8 mouse cellular contexts compared by ENCODE assay signal in genomic region chr7:19405417-19405816, GRCm38 (mm10). TPM values are rescaled to one million over a fixed set of nuclear protein-coding genes. Genes with fewer than 3 reads are reported as not detected.
DNase-seq lines count a peak whose midpoint lies in the region; ATAC-seq and TF ChIP-seq lines count a peak whose summit lies in the region.

No protein-coding gene starts in this region.

- peak; percentile 73 for DNase-seq in G1E (ENCODE audit: low spot score)
- peak; percentile 63 to 84 for DNase-seq in cerebellum, adult 2 months
- peak; percentile 90 for DNase-seq in forebrain, postnatal 0 days
- DNase-seq in layer of hippocampus, adult 2 months (ENCODE audit: low spot score in 2 of 2): peak in 1 of 2 experiments; percentile 89
- DNase-seq in lung, postnatal 10 days: peak; percentile 88
- DNase-seq in retina, embryonic 14.5 days (ENCODE audit: low spot score): peak; percentile 93
- peak; percentile 93 for DNase-seq in thymus, postnatal 4 days

- no peaks in the 10 kb centered on the region for H3K36me3 ChIP-seq in G1E (replicated peaks)
- H3K36me3 ChIP-seq in forebrain, postnatal 0 days (ENCODE audit: insufficient read depth): no peaks in the 10 kb centered on the region

- peaks cover 27% of the 10 kb centered on the region for H3K4me1 ChIP-seq in G1E (ENCODE audit: insufficient read depth, low read depth, low read length)
- no peaks in the 10 kb centered on the region; the same call in 1 of the 2 replicates for H3K4me1 ChIP-seq in cerebellum, adult 2 months (ENCODE audit: control insufficient read depth, insufficient read depth, low read length)
- H3K4me1 ChIP-seq in forebrain, postnatal 0 days (ENCODE audit: insufficient read depth): no peaks in the 10 kb centered on the region

- H3K4me2 ChIP-seq in forebrain, postnatal 0 days (ENCODE audit: low read depth): peak overlapping the region; percentile 32

- TF ChIP-seq POLR2A in cerebellum, adult 2 months (IDR thresholded peaks at IDR 0.05; ENCODE audit: borderline replicate concordance, insufficient read depth, low read length): no peak

- H3K9ac ChIP-seq in forebrain, postnatal 0 days: no peak overlapping the region

- peaks cover 5% of the 10 kb centered on the region for H3K9me3 ChIP-seq in G1E (replicated peaks)
- H3K9me3 ChIP-seq in forebrain, postnatal 0 days (ENCODE audit: low read length): no peaks in the 10 kb centered on the region

- no peak overlapping the region for H3K27ac ChIP-seq in cerebellum, adult 2 months (ENCODE audit: insufficient read depth, low read length)
- no peak overlapping the region for H3K27ac ChIP-seq in forebrain, postnatal 0 days (ENCODE audit: low read depth, low read length)
- no peak overlapping the region for H3K27ac ChIP-seq in layer of hippocampus, adult 2 months

- WGBS in cerebellum, adult 2 months: 4% methylated on average over 19 of the region's 19 CpGs
- 3% methylated on average over 19 of the region's 19 CpGs for WGBS in forebrain, postnatal 0 days

- ATAC-seq in G1E (ENCODE audit: extremely low read depth, insufficient number of reproducible peaks, low FRiP score, poor library complexity, severe bottlenecking): peak; percentile 40
- ATAC-seq in forebrain, postnatal 0 days: peak; percentile 80
- ATAC-seq in hematopoietic stem cell, adult 5-6 weeks (replicated peaks in 1 of 2; ENCODE audit: insufficient read depth in 1 of 2, low FRiP score in 2 of 2, low TSS enrichment in 1 of 2, low read depth in 1 of 2, poor library complexity in 2 of 2, severe bottlenecking in 2 of 2): peak; percentile 86

- H3K4me3 ChIP-seq in G1E (ENCODE audit: low read depth, low read length): peak overlapping the region; percentile 48; the same call in 1 of the 2 replicates
- H3K4me3 ChIP-seq in cerebellum, adult 2 months (replicated peaks; ENCODE audit: insufficient read depth, low read depth, low read length): no peak overlapping the region
- no peak overlapping the region for H3K4me3 ChIP-seq in forebrain, postnatal 0 days (ENCODE audit: low read depth, low read length)
- no peak overlapping the region for H3K4me3 ChIP-seq in layer of hippocampus, adult 2 months

- TF ChIP-seq CTCF in G1E (IDR thresholded peaks at IDR 0.05; ENCODE audit: low read depth, low read length): peak; percentile 87
- peak; percentile 94 for TF ChIP-seq CTCF in cerebellum, adult 2 months (IDR thresholded peaks at IDR 0.05; ENCODE audit: borderline replicate concordance, insufficient read depth, low read depth, low read length)
- TF ChIP-seq CTCF in forebrain, postnatal 0 days (IDR thresholded peaks at IDR 0.05; ENCODE audit: low read depth): peak; percentile 95
- TF ChIP-seq CTCF in layer of hippocampus, adult 2 months (conservative IDR thresholded peaks at IDR 0.05): peak; percentile 99

- peaks cover 52% of the 10 kb centered on the region for H3K27me3 ChIP-seq in G1E (ENCODE audit: insufficient read depth, low read length)
- no peaks in the 10 kb centered on the region; the same call in 1 of the 2 replicates for H3K27me3 ChIP-seq in cerebellum, adult 2 months (ENCODE audit: control insufficient read depth, insufficient read depth, low read length)
- H3K27me3 ChIP-seq in forebrain, postnatal 0 days (ENCODE audit: insufficient read depth, low read length): peaks cover 33% of the 10 kb centered on the region

RNA-seq across cellular contexts. Expression of gene Ckm, which starts 0.8 kb away (rescaled TPM):
- total RNA-seq in G1E (2014; fragmentation: Nextera tagmentation): not detected in 2 replicates
- 0.05 and 0.12 TPM in 2 replicates for total RNA-seq in G1E (2017)
- not detected in 2 replicates for polyA plus RNA-seq in G1E (2012)
- polyA plus RNA-seq in cerebellum, adult 2 months (2012; rRNA removed): 0.08 and 0.11 TPM in 2 replicates
- 0.48 and 4.2 TPM in 2 replicates for total RNA-seq in forebrain, postnatal 0 days (2014; rRNA removed)
- polyA plus RNA-seq in forebrain, postnatal 0 days (2015; fragmentation: Nextera tagmentation; extraction: Ambion mirVana): not detected in 2 replicates
- total RNA-seq in hematopoietic stem cell, adult 5-6 weeks (2017): 0.25 and 0.31 TPM in 2 replicates
- not detected for total RNA-seq in layer of hippocampus, adult 2 months (2021)

RNA-seq across cellular contexts. Expression of gene Klc3, which starts 1.5 kb away (rescaled TPM):
- total RNA-seq in G1E (2014; fragmentation: Nextera tagmentation) (not detected in 2 replicates), G1E (2017) (0.11 TPM in 1 of 2 replicates, not detected in the other)
- 0.69 and 0.84 TPM in 2 replicates for polyA plus RNA-seq in G1E (2012)
- polyA plus RNA-seq in cerebellum, adult 2 months (2012; rRNA removed): 1.7 and 2.1 TPM in 2 replicates
- total RNA-seq in forebrain, postnatal 0 days (2014; rRNA removed): 2.2 and 3.0 TPM in 2 replicates
- polyA plus RNA-seq in forebrain, postnatal 0 days (2015; fragmentation: Nextera tagmentation; extraction: Ambion mirVana): 2.1 and 2.9 TPM in 2 replicates
- total RNA-seq in hematopoietic stem cell, adult 5-6 weeks (2017): 1.5 and 2.6 TPM in 2 replicates
- total RNA-seq in layer of hippocampus, adult 2 months (2021): 1 to 10 TPM; 3.2 to 3.5 TPM

RNA-seq across cellular contexts. Expression of gene Ercc2, which starts 23.6 kb away (rescaled TPM):
- 17.2 and 18.4 TPM in 2 replicates for total RNA-seq in G1E (2014; fragmentation: Nextera tagmentation)
- total RNA-seq in G1E (2017): 14.8 and 20.2 TPM in 2 replicates
- polyA plus RNA-seq in G1E (2012): 36.0 and 40.6 TPM in 2 replicates
- 45.0 and 46.3 TPM in 2 replicates for polyA plus RNA-seq in cerebellum, adult 2 months (2012; rRNA removed)
- total RNA-seq in forebrain, postnatal 0 days (2014; rRNA removed): 47.7 and 58.2 TPM in 2 replicates
- polyA plus RNA-seq in forebrain, postnatal 0 days (2015; fragmentation: Nextera tagmentation; extraction: Ambion mirVana): 17.9 and 21.8 TPM in 2 replicates
- total RNA-seq in hematopoietic stem cell, adult 5-6 weeks (2017): 32.3 and 42.5 TPM in 2 replicates
- total RNA-seq in layer of hippocampus, adult 2 months (2021): 10 to 100 TPM; 36.4 to 36.5 TPM

RNA-seq across cellular contexts. Expression of gene Ppp1r13l, which starts 45.9 kb away (rescaled TPM):
- total RNA-seq in G1E (2014; fragmentation: Nextera tagmentation) (8.5 and 15.2 TPM in 2 replicates), G1E (2017) (0.93 and 1.1 TPM in 2 replicates)
- polyA plus RNA-seq in G1E (2012): 32.9 and 38.0 TPM in 2 replicates
- polyA plus RNA-seq in cerebellum, adult 2 months (2012; rRNA removed): 4.1 and 4.8 TPM in 2 replicates
- 0.76 and 1.2 TPM in 2 replicates for total RNA-seq in forebrain, postnatal 0 days (2014; rRNA removed)
- polyA plus RNA-seq in forebrain, postnatal 0 days (2015; fragmentation: Nextera tagmentation; extraction: Ambion mirVana): 2.0 and 2.1 TPM in 2 replicates
- 0.25 and 0.60 TPM in 2 replicates for total RNA-seq in hematopoietic stem cell, adult 5-6 weeks (2017)
- total RNA-seq in layer of hippocampus, adult 2 months (2021): 1 to 10 TPM; 6.1 to 6.9 TPM

RNA-seq across cellular contexts. Expression of gene Cd3eap, which starts 46.1 kb away (rescaled TPM):
- total RNA-seq in G1E (2014; fragmentation: Nextera tagmentation) (9.3 and 10.8 TPM in 2 replicates), G1E (2017) (22.3 and 25.6 TPM in 2 replicates)
- polyA plus RNA-seq in G1E (2012): 56.2 and 57.8 TPM in 2 replicates
- polyA plus RNA-seq in cerebellum, adult 2 months (2012; rRNA removed): 12.6 and 12.7 TPM in 2 replicates
- 12.1 and 15.5 TPM in 2 replicates for total RNA-seq in forebrain, postnatal 0 days (2014; rRNA removed)
- polyA plus RNA-seq in forebrain, postnatal 0 days (2015; fragmentation: Nextera tagmentation; extraction: Ambion mirVana): 19.4 and 21.6 TPM in 2 replicates
- 20.9 and 23.6 TPM in 2 replicates for total RNA-seq in hematopoietic stem cell, adult 5-6 weeks (2017)
- 10 to 100 TPM; 18.1 to 19.5 TPM for total RNA-seq in layer of hippocampus, adult 2 months (2021)
